Mouse (Mus musculus) heart, postnatal 36 days (tissue): ENCODE measurements around the gene Sfr1. TPM values are rescaled to one million over a fixed set of nuclear protein-coding genes. Genes with fewer than 3 reads are reported as not detected.
A peak's percentile ranks its signal among the peaks of the same experiment; 100 is the strongest.

ENCODE experiments used
- DNase-seq, 2 experiments: peaks; one replicate each; pipeline ENCODE4 v3.0.0; 2021 to 2022
- intact Hi-C: fragments of 180-260 bp; cut with DNase I; formaldehyde crosslinking; loops from one replicate; pipeline ENCODE4 v1.15.1; 2025
- total RNA-seq, 2 experiments: library from RNA; stranded (reverse); gene quantifications; 2 replicates each; pipeline ENCODE4 v1.2.3; 2021

Sfr1 gene
- total RNA-seq = 10 to 100 TPM; 69.3 to 72.6 TPM

DNA sequence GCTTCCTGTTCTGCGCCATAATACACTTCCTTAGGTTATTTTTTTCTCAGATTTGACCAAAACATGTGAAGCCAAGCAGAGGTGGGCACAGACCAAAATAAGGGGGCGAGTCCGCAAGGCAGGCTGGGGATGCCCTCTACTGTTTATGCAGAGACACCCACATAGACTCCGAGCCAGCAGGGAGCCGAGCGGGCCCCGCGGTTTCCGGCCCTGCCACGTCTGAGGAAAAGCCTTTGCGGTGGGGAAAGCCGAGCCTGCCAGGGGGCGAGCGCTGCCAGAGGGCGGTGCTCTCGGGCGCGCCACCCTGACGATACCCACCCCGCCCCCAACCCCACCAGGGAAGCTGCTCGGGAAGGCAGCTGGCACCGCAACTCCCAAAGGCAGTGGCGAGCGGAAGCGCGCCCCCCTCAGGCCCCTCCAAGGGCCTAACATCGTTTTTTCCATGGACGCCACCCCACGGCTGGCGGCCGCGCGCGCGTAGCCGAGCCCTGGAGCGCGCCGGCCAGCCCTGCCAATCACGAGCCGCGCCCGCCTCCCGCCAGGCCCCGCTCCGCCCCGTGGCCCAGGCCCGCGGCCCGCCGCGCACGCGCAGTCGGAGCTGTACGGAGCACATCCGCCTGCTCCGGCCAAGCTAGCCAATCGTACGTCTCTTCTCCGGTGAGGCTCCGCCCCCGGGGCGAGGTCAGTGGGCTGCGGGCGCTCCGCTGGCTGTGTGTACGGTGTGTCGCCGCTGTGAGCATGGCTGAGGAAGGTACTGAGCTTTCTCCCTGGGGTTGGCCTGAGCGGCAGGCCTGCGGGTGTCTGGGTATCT is at the start of gene Sfr1:
TSS of gene Sfr1 (plus strand) at position 612 of the 811 bp plus-strand sequence.
- DNase-seq = peak; percentile 98 to 99
- intact Hi-C loops = loop anchor here (2.0 to 5.0 kb wide), 4 partner anchors 74 to 224 kb away; partner anchors contain the start of gene Stn1

DNA sequence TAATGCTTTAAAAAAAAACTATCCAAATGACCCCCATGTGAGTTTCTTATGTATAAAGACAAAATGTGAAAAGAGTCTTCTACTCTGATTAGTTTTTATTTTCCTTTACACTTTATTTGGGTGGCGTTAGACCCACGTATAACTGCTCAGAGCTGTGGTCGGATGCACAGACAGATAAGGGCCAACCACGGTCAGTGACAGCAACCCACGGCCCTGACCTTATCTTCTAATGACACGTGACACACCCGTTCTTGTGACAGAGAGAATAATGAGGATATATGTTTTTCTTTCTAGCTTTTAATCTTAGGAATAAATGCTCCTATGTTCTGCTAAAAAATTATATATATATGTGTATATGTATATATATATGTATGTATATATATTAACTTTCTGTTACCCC is 41.9 kb upstream of the Sfr1 start:
- intact Hi-C loops = no loop called here
- no peak for DNase-seq

DNA sequence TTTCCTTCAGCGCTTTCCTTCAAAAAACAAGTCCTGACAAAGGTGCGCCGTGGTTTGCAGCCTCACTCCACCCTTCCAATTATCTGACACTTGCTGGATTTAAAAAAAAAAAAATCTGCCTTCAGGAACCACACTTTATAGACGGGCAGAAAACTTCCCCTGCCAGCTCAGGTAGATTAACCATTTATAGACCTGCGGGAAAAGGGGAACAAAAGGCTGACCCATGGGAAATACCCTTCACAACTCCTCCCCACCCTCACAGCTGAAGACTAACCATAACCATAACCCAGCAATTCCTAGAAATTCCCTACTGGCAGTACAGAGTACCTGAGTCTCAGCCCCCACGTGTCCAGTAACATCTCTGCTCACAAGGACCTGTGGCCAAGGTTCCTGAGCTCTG is 39.5 kb upstream of the Sfr1 start, which contains the start of gene Col17a1:
TSS of gene Col17a1 (minus strand) at position 101 of the 400 bp plus-strand sequence.
- intact Hi-C loops = no loop called here
- no peak for DNase-seq

- intact Hi-C loops = no loop called here
- DNase-seq = no peak
Observed at GRCm38 (mm10) chr19:47695725-47696124, 35.8 kb upstream of the Sfr1 start.

DNA sequence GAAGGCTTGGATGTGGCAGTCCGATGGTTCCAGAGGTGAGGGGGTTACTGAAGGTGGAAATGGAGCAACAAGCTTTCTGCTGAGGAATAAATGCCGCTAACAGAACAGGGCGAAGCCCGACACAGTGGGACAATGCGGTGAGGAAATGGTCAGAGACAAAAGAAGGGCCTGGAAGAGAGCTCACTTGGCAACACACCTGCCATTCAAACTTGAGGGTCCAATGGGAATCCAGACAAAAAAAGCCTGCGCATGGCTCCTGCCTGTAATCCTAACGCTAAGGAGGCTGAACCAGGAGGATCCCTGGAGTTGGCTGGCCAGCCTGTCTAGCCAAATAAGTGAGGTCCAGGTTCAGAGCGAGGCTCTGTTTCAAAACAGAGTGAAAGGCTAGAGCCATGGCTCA is 35.1 kb upstream of the Sfr1 start:
- intact Hi-C loops = no loop called here
- DNase-seq = no peak

- intact Hi-C loops = no loop called here
- DNase-seq = no peak
Observed at GRCm38 (mm10) chr19:47697067-47697466, 34.4 kb upstream of the Sfr1 start.

DNA sequence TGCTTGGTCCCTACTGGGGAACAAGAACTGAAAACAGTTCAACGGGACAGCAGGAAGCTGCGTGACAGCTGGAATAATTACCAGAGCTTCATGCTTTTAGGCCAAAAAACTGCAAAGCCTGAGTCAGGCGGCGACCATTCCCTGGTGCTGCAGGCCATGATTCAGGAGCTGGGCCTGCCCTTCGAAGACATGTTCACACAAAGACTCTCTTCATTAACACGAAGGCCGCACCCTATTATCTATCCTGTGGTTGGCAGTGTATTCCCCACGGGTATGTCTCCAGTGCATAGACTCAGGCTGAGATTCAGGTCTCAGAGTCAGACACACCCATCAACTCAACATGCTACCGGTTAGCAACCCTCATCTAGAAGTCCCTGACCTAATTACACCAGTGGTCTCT is 33.2 kb upstream of the Sfr1 start:
- no peak for DNase-seq
- intact Hi-C loops = no loop called here

GRCm38 (mm10) chr19:47699743-47700142 is 31.7 kb upstream of the Sfr1 start:
- no peak for DNase-seq
- intact Hi-C loops = no loop called here

DNA sequence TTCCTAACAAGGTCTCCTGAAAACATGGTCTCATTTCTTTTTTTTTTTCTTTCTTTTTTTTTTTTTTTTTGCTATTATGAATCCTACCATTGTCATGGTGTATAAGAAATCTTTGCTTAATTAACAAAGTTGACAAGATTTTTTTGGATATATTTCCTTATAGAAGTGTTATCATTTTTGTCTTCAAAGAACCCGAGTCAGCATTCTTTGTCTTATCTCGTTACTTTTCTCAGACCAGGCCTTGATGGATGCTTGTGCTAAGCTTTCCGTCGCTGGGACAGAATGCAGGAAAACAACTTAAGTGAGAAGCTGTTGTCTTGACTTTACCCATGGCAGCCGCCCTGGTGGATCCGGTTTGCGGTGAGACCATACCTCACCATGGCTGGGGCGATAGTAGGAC is 31.0 kb upstream of the Sfr1 start:
- no peak for DNase-seq
- intact Hi-C loops = no loop called here

- intact Hi-C loops = no loop called here
- DNase-seq = no peak
Observed at GRCm38 (mm10) chr19:47705080-47705771, 26.3 kb upstream of the Sfr1 start.

GRCm38 (mm10) chr19:47705772-47706309 is 25.6 kb upstream of the Sfr1 start:
- no peak for DNase-seq
- intact Hi-C loops = no loop called here

GRCm38 (mm10) chr19:47710376-47710775 is 21.1 kb upstream of the Sfr1 start:
- intact Hi-C loops = no loop called here

DNA sequence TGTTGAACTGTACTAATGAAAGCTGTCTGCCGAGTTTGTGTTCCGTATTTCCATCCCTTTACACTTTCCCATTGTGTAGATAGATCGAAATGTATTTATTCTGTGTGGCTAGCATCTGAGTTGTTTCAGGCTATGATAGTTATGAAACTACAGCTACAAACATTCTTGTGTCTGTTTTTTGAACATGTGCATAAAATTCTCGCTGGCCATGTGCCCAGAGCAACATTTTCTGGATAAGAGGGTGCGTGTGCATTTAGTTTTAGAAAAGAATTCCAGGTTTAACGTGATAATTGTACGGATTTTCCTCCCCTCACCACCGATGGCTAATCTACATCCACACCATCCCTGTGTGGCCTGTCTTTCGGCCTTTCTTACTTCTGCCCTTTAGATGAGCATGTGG is 18.0 kb upstream of the Sfr1 start:
- DNase-seq = no peak
- intact Hi-C loops = no loop called here

More at GRCm38 (mm10) chr19:47710376-47710775, 21.1 kb upstream of the Sfr1 start:
- no peak for DNase-seq

- DNase-seq = no peak
- intact Hi-C loops = no loop called here
Observed at GRCm38 (mm10) chr19:47716144-47716543, 15.3 kb upstream of the Sfr1 start.

- intact Hi-C loops = no loop called here
- no peak for DNase-seq
Observed at GRCm38 (mm10) chr19:47719147-47719546, 12.3 kb upstream of the Sfr1 start.

GRCm38 (mm10) chr19:47722471-47722870 is 9.0 kb upstream of the Sfr1 start:
- intact Hi-C loops = no loop called here
- DNase-seq = no peak

GRCm38 (mm10) chr19:47724903-47725302 is 6.6 kb upstream of the Sfr1 start:
- DNase-seq = no peak
- intact Hi-C loops = no loop called here

DNA sequence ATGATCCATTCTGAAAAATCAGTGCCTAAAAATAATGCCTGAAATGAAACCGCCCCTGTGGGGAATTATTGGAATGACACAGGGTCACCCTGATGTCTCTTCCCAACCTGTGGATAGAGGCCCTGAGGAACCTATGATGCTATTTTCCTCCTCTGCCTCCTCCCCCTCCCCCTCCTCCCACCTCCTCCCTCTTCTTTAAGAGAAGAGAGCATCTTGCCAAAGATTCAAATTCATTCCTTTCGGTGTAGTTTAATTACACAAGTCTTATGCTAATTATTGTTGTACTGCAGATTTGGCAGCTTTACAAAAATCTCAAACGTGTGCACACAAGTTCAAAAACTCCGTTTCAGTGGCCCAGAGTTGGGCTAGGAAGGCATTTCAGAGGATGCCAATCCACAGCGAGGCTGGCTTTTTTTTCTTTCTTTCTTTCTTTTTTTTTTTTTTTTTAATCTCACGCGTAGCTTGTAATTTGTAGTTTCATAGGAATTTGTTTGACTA is 5.8 kb upstream of the Sfr1 start:
- intact Hi-C loops = no loop called here
- no peak for DNase-seq

DNA sequence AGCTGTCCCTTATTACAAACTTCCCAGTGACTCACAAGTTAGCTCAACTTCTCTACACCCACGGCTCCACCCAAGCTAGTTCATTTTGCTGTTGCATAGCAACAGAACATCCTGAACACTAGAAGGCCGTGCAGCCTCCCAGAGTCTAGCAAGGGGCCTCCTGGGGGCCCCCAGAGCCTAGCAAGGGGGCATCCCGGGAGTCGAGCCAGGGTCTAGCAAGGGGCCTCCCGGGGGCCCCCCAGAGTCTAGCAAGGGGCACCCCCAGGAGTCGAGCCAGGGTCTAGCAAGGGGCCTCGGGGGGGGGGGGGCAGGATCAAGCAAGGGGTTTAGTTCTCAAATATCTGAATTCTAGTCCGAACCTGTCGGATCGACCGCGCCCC is 801 bp upstream of the Sfr1 start:
- intact Hi-C loops = loop anchor here (2.0 to 5.0 kb wide), 4 partner anchors 73 to 224 kb away; partner anchors contain the start of gene Stn1
- peak in 1 of 2 experiments; percentile 64 for DNase-seq

GRCm38 (mm10) chr19:47731931-47732330 is 449 bp downstream of the Sfr1 start:
- DNase-seq = peak; percentile 60 to 64
- intact Hi-C loops = loop anchor here (2.0 to 5.0 kb wide), 4 partner anchors 75 to 225 kb away; partner anchors contain the start of gene Stn1

GRCm38 (mm10) chr19:47747072-47747471 is 15.6 kb downstream of the Sfr1 start:
- intact Hi-C loops = no loop called here
- DNase-seq = no peak
